Mouse (Mus musculus) kidney, postnatal 0 days (tissue): Measurements from ENCODE around the gene Chst5. TPM values are rescaled to one million over a fixed set of nuclear protein-coding genes. Genes with fewer than 3 reads are reported as not detected.

Experiments
- ATAC-seq: fragments of 200-750 bp; cut with Nextera tagmentation; replicated peaks from 2 replicates; pipeline ENCODE4 v1.8.0; 2017; ENCODE audit warnings: low read depth, moderate number of reproducible peaks, moderate TSS enrichment, moderate library complexity; ENCODE audit not compliant: low FRiP score
- DNase-seq: peaks from one replicate; pipeline ENCODE4 v3.0.0-alpha.2; 2016; ENCODE audit warnings: low spot score
- H3K27ac ChIP-seq: fragments of 300-500 bp; sonication (generic); 2 replicates; pipeline ENCODE4 v1.5.1; 2014; ENCODE audit warnings: mild to moderate bottlenecking
- H3K27me3 ChIP-seq: fragments of 300-500 bp; sonication (generic); 2 replicates; pipeline ENCODE4 v1.6.1; 2014; ENCODE audit warnings: low read length, mixed read lengths; ENCODE audit not compliant: insufficient read depth
- H3K36me3 ChIP-seq: fragments of 300-500 bp; sonication (generic); 2 replicates; pipeline ENCODE4 v1.6.1; 2014; ENCODE audit warnings: low read length, mixed read lengths; ENCODE audit not compliant: insufficient read depth
- H3K4me1 ChIP-seq: fragments of 300-500 bp; sonication (generic); replicated peaks from 2 replicates; pipeline ENCODE4 v1.6.1; 2014; ENCODE audit warnings: antibody characterized with exemption, low read length, mixed read lengths; ENCODE audit not compliant: insufficient read depth
- H3K4me2 ChIP-seq: fragments of 300-500 bp; sonication (generic); 2 replicates; pipeline ENCODE4 v1.6.1; 2014; ENCODE audit warnings: mild to moderate bottlenecking, low read length, moderate library complexity, mixed read lengths
- H3K4me3 ChIP-seq: fragments of 300-500 bp; sonication (generic); replicated peaks from 2 replicates; pipeline ENCODE4 v1.5.1; 2014; ENCODE audit warnings: low read depth, low read length
- H3K9ac ChIP-seq: fragments of 300-500 bp; sonication (generic); 2 replicates; pipeline ENCODE4 v1.6.1; 2014; ENCODE audit warnings: low read depth, low read length
- H3K9me3 ChIP-seq: fragments of 300-500 bp; sonication (generic); replicated peaks from 2 replicates; pipeline ENCODE4 v1.6.1; 2016; ENCODE audit warnings: low read length, inconsistent platforms, mixed read lengths
- CTCF ChIP-seq: IDR thresholded peaks from 2 replicates; pipeline ENCODE4 v1.5.1; 2016; ENCODE audit warnings: antibody characterized with exemption, low read depth, mild to moderate bottlenecking, moderate library complexity
- WGBS: fragments of 180-500 bp; shearing (Covaris S2); extraction: QIAGEN DNeasy Blood & Tissue Kit; methylation state at CpG from one replicate; pipeline ENCODE4 v1.1.7; 2014; 5-methylcytosine and 5-hydroxymethylcytosine counted together
- polyA plus RNA-seq: library from polyadenylated mRNA; unstranded; fragments of >200 nt; fragmentation: Nextera tagmentation; extraction: Ambion mirVana; gene quantifications from 2 replicates; pipeline ENCODE4 v1.2.1, GENCODE M21; 2015

The Chst5 gene
- polyA plus RNA-seq = 0.51 and 0.58 TPM in 2 replicates

- 5% methylated on average over 44 of the region's 47 CpGs for WGBS
- ATAC-seq = peak; percentile 35; the same call in 1 of the 2 replicates
- no peak for DNase-seq
- Histone ChIP-seq H3K9ac (peak within 1 kb of the TSS; percentile 46; the same call in 1 of the 2 replicates), H3K27me3 (peaks cover 10% of the 10 kb centered on the region), H3K4me1 (peaks cover 5% of the 10 kb centered on the region; the same call in 1 of the 2 replicates), H3K36me3 (no peaks in the 10 kb centered on the region), H3K4me3 (peak within 1 kb of the TSS; percentile 32), H3K27ac (no peak within 1 kb of the TSS), H3K9me3 (no peaks in the 10 kb centered on the region), H3K4me2 (peak within 1 kb of the TSS; percentile 65)
- no peak for TF ChIP-seq CTCF
Observed at GRCm38 (mm10) chr8:111909621-111910450, at the start of gene Chst5. Chst5 (minus strand) TSS chr8:111910447.

- no peak overlapping the region for H3K4me3 ChIP-seq
- WGBS = 91% methylated on average over 2 of the region's 2 CpGs
- no peak for ATAC-seq
Observed at GRCm38 (mm10) chr8:111957231-111957630, 47.0 kb upstream of the Chst5 start.

GRCm38 (mm10) chr8:111955879-111956278, 45.6 kb upstream of the Chst5 start:
- H3K9me3 ChIP-seq = no peaks in the 10 kb centered on the region
- H3K4me3 ChIP-seq = no peak overlapping the region
- peaks cover 25% of the 10 kb centered on the region; the same call in 1 of the 2 replicates for H3K36me3 ChIP-seq
- ATAC-seq (no peak), DNase-seq (no peak)
- 82% methylated on average over 5 of the region's 5 CpGs for WGBS
- H3K9ac ChIP-seq = no peak overlapping the region
- H3K27ac ChIP-seq = no peak overlapping the region
- no peaks in the 10 kb centered on the region for H3K4me1 ChIP-seq
- H3K27me3 ChIP-seq = no peaks in the 10 kb centered on the region
- no peak for TF ChIP-seq CTCF
- H3K4me2 ChIP-seq = no peak overlapping the region

More at GRCm38 (mm10) chr8:111957231-111957630, 47.0 kb upstream of the Chst5 start:
- no peak for TF ChIP-seq CTCF
- H3K4me1 ChIP-seq = no peaks in the 10 kb centered on the region
- H3K36me3 ChIP-seq = peaks cover 25% of the 10 kb centered on the region; the same call in 1 of the 2 replicates
- H3K9ac ChIP-seq = no peak overlapping the region
- no peaks in the 10 kb centered on the region for H3K9me3 ChIP-seq
- no peaks in the 10 kb centered on the region for H3K27me3 ChIP-seq
- no peak for DNase-seq
- no peak overlapping the region for H3K4me2 ChIP-seq
- H3K27ac ChIP-seq = no peak overlapping the region

- DNase-seq (no peak), ATAC-seq (no peak)
- H3K4me1 ChIP-seq = no peaks in the 10 kb centered on the region
- H3K4me3 ChIP-seq = no peak overlapping the region
- 86% methylated on average over 4 of the region's 4 CpGs for WGBS
- H3K4me2 ChIP-seq = no peak overlapping the region
- H3K27ac ChIP-seq = no peak overlapping the region
- H3K9ac ChIP-seq = no peak overlapping the region
- no peaks in the 10 kb centered on the region for H3K27me3 ChIP-seq
- peaks cover 26% of the 10 kb centered on the region; the same call in 1 of the 2 replicates for H3K36me3 ChIP-seq
- no peaks in the 10 kb centered on the region for H3K9me3 ChIP-seq
- TF ChIP-seq CTCF = no peak
Observed at GRCm38 (mm10) chr8:111954844-111955594, 44.8 kb upstream of the Chst5 start.

GRCm38 (mm10) chr8:111951936-111952335, 41.7 kb upstream of the Chst5 start:
- TF ChIP-seq CTCF = no peak
- no peak overlapping the region for H3K4me3 ChIP-seq
- no peaks in the 10 kb centered on the region for H3K4me1 ChIP-seq
- no peaks in the 10 kb centered on the region for H3K27me3 ChIP-seq
- H3K9ac ChIP-seq = no peak overlapping the region
- no peak overlapping the region for H3K27ac ChIP-seq
- H3K9me3 ChIP-seq = no peaks in the 10 kb centered on the region
- H3K4me2 ChIP-seq = no peak overlapping the region
- 99% methylated on average over 5 of the region's 5 CpGs for WGBS
- peaks cover 31% of the 10 kb centered on the region for H3K36me3 ChIP-seq
- DNase-seq (no peak), ATAC-seq (no peak)

GRCm38 (mm10) chr8:111951317-111951716, 41.1 kb upstream of the Chst5 start:
- Histone ChIP-seq H3K9me3 (no peaks in the 10 kb centered on the region), H3K4me2 (no peak overlapping the region), H3K9ac (no peak overlapping the region), H3K4me3 (no peak overlapping the region), H3K4me1 (no peaks in the 10 kb centered on the region), H3K27me3 (no peaks in the 10 kb centered on the region), H3K36me3 (peaks cover 28% of the 10 kb centered on the region), H3K27ac (no peak overlapping the region)
- DNase-seq = no peak
- TF ChIP-seq CTCF = no peak
- ATAC-seq = no peak
- 93% methylated on average over 7 of the region's 7 CpGs for WGBS
